20 mouse cellular contexts compared by ENCODE assay signal in genomic region chr13:77489938-77490651, GRCm38 (mm10).
DNase-seq lines count a peak whose midpoint lies in the region; ATAC-seq and TF ChIP-seq lines count a peak whose summit lies in the region.
"Had no signal": no experiment of that assay in that cellular context is flagged by ENCODE, and none has a peak within 500 bp of the region (broad histone marks: within the 10 kb centered on the region; RNA-seq: fewer than 3 reads in every experiment).

No protein-coding gene starts in this region.

- no peak overlapping the region for H3K9ac ChIP-seq in midbrain, postnatal 0 days (replicated peaks; ENCODE audit: low read length, poor library complexity, severe bottlenecking)
- H3K9ac ChIP-seq in midbrain, embryonic 15.5 days, result no peak overlapping the region
- no peak overlapping the region for H3K9ac ChIP-seq in forebrain, embryonic 16.5 days (replicated peaks; ENCODE audit: low read depth, low read length)
- H3K9ac ChIP-seq in hindbrain, embryonic 14.5 days, result no peak overlapping the region
- H3K9ac ChIP-seq: embryonic facial prominence, embryonic 12.5 days; heart, embryonic 15.5 days had no signal

- no peak overlapping the region for H3K4me3 ChIP-seq in midbrain, postnatal 0 days (ENCODE audit: low read depth, low read length)
- H3K4me3 ChIP-seq in midbrain, embryonic 15.5 days, result no peak overlapping the region
- no peak overlapping the region for H3K4me3 ChIP-seq in forebrain, embryonic 16.5 days (replicated peaks; ENCODE audit: low read length)
- H3K4me3 ChIP-seq in hindbrain, embryonic 14.5 days (replicated peaks; ENCODE audit: low read length), result no peak overlapping the region
- H3K4me3 ChIP-seq in heart, embryonic 10.5 days, result no peak overlapping the region
- H3K4me3 ChIP-seq: embryonic facial prominence, embryonic 12.5 days; heart, embryonic 15.5 days had no signal

- no peaks in the 10 kb centered on the region for H3K36me3 ChIP-seq in midbrain, postnatal 0 days (ENCODE audit: insufficient read depth, low read length)
- H3K36me3 ChIP-seq in midbrain, embryonic 15.5 days (replicated peaks), result no peaks in the 10 kb centered on the region
- no peaks in the 10 kb centered on the region for H3K36me3 ChIP-seq in forebrain, embryonic 16.5 days (ENCODE audit: control insufficient read depth, insufficient read depth)
- no peaks in the 10 kb centered on the region for H3K36me3 ChIP-seq in hindbrain, embryonic 14.5 days (replicated peaks; ENCODE audit: control insufficient read depth, insufficient read depth)
- H3K36me3 ChIP-seq in heart, embryonic 10.5 days, result no peaks in the 10 kb centered on the region
- H3K36me3 ChIP-seq: embryonic facial prominence, embryonic 12.5 days; heart, embryonic 15.5 days had no signal

- TF ChIP-seq CTCF in midbrain, postnatal 0 days (IDR thresholded peaks at IDR 0.05), result no peak

- no peaks in the 10 kb centered on the region for H3K27me3 ChIP-seq in midbrain, postnatal 0 days (ENCODE audit: insufficient read depth, low read length)
- no peaks in the 10 kb centered on the region for H3K27me3 ChIP-seq in midbrain, embryonic 15.5 days (replicated peaks)
- H3K27me3 ChIP-seq in forebrain, embryonic 16.5 days (replicated peaks; ENCODE audit: control insufficient read depth, insufficient read depth, low read length), result no peaks in the 10 kb centered on the region
- no peaks in the 10 kb centered on the region for H3K27me3 ChIP-seq in hindbrain, embryonic 14.5 days (ENCODE audit: control insufficient read depth, insufficient read depth, low read length)
- no peaks in the 10 kb centered on the region for H3K27me3 ChIP-seq in heart, embryonic 10.5 days (ENCODE audit: insufficient read depth, poor library complexity, severe bottlenecking)
- H3K27me3 ChIP-seq: embryonic facial prominence, embryonic 12.5 days; heart, embryonic 15.5 days had no signal

- no peaks in the 10 kb centered on the region for H3K4me1 ChIP-seq in midbrain, postnatal 0 days (ENCODE audit: insufficient read depth, low read length)
- H3K4me1 ChIP-seq in midbrain, embryonic 15.5 days, result no peaks in the 10 kb centered on the region
- peaks cover 9% of the 10 kb centered on the region for H3K4me1 ChIP-seq in forebrain, embryonic 16.5 days (replicated peaks; ENCODE audit: control insufficient read depth, insufficient read depth, low read length)
- H3K4me1 ChIP-seq in hindbrain, embryonic 14.5 days (replicated peaks; ENCODE audit: control insufficient read depth, insufficient read depth, low read length), result peaks cover 5% of the 10 kb centered on the region; the same call in 1 of the 2 replicates
- no peaks in the 10 kb centered on the region for H3K4me1 ChIP-seq in heart, embryonic 10.5 days
- H3K4me1 ChIP-seq: embryonic facial prominence, embryonic 12.5 days; heart, embryonic 15.5 days had no signal

- peak; percentile 9 for DNase-seq in midbrain, postnatal 0 days (ENCODE audit: low spot score)
- DNase-seq in hindbrain, embryonic 14.5 days (ENCODE audit: low spot score), result peak; percentile 43
- DNase-seq in lung, postnatal 36 days, result no peak
- DNase-seq in heart, embryonic 10.5 days (ENCODE audit: low spot score), result no peak
- no peak for DNase-seq in thymus, postnatal 0 days (ENCODE audit: low spot score)
- DNase-seq: adrenal gland, adult 2 months; adrenal gland, postnatal 25 days; cerebellum, adult 2 months; cerebellum, postnatal 10 days; gastrocnemius, postnatal 10 days; heart, adult 18-20 months; heart, postnatal 14 days; kidney, adult 8-10 months had no signal

- ATAC-seq in midbrain, postnatal 0 days (ENCODE audit: low FRiP score), result no peak
- ATAC-seq in midbrain, embryonic 15.5 days (replicated peaks), result no peak
- peak; percentile 88 for ATAC-seq in forebrain, embryonic 16.5 days
- 0 out of 2 replicates have a peak, but pooled peaks have one; percentile 31 for ATAC-seq in hindbrain, embryonic 14.5 days (ENCODE audit: low FRiP score)
- ATAC-seq: inflammation-experienced regulatory T-cells, adult 6 months; intestine, postnatal 0 days had no signal

- 37% methylated on average over 3 of the region's 3 CpGs for whole genome bisulfite sequencing in midbrain, postnatal 0 days
- WGBS in midbrain, embryonic 15.5 days, result 46% methylated on average over 3 of the region's 3 CpGs
- 18% methylated on average over 3 of the region's 3 CpGs for WGBS in forebrain, embryonic 16.5 days
- WGBS in hindbrain, embryonic 14.5 days, result 25% methylated on average over 3 of the region's 3 CpGs
- WGBS in heart, embryonic 10.5 days, result 77% methylated on average over 3 of the region's 3 CpGs

- no peak overlapping the region for H3K4me2 ChIP-seq in midbrain, postnatal 0 days (ENCODE audit: low read depth, low read length, poor library complexity, severe bottlenecking)
- no peak overlapping the region for H3K4me2 ChIP-seq in midbrain, embryonic 15.5 days
- no peak overlapping the region for H3K4me2 ChIP-seq in forebrain, embryonic 16.5 days (ENCODE audit: low read length)
- no peak overlapping the region for H3K4me2 ChIP-seq in hindbrain, embryonic 14.5 days (replicated peaks)
- H3K4me2 ChIP-seq: embryonic facial prominence, embryonic 12.5 days; heart, embryonic 11.5 days; heart, embryonic 15.5 days had no signal

- no peak overlapping the region for H3K27ac ChIP-seq in midbrain, postnatal 0 days (ENCODE audit: low read depth, low read length)
- no peak overlapping the region for H3K27ac ChIP-seq in midbrain, embryonic 15.5 days
- no peak overlapping the region for H3K27ac ChIP-seq in forebrain, embryonic 16.5 days (ENCODE audit: low read length)
- no peak overlapping the region for H3K27ac ChIP-seq in hindbrain, embryonic 14.5 days
- no peak overlapping the region for H3K27ac ChIP-seq in heart, embryonic 10.5 days
- H3K27ac ChIP-seq: embryonic facial prominence, embryonic 12.5 days; heart, embryonic 15.5 days had no signal

- no peaks in the 10 kb centered on the region for H3K9me3 ChIP-seq in midbrain, postnatal 0 days (ENCODE audit: low read length)
- H3K9me3 ChIP-seq in midbrain, embryonic 15.5 days, result no peaks in the 10 kb centered on the region
- H3K9me3 ChIP-seq in forebrain, embryonic 16.5 days (ENCODE audit: control insufficient read depth, low read length), result no peaks in the 10 kb centered on the region
- H3K9me3 ChIP-seq in hindbrain, embryonic 14.5 days (ENCODE audit: control insufficient read depth, low read length), result no peaks in the 10 kb centered on the region
- no peaks in the 10 kb centered on the region for H3K9me3 ChIP-seq in heart, embryonic 10.5 days
- H3K9me3 ChIP-seq: embryonic facial prominence, embryonic 12.5 days; heart, embryonic 15.5 days had no signal

Comparison
In these comparisons a context has a peak if more than half of its experiments do, and no peak if none do; other contexts are left out.
1. ATAC-seq: peak in forebrain, embryonic 16.5 days (single experiment) and hindbrain, embryonic 14.5 days (single experiment); none in midbrain, postnatal 0 days (single experiment) and midbrain, embryonic 15.5 days (single experiment).
2. DNase-seq: peak in midbrain, postnatal 0 days (single experiment) and hindbrain, embryonic 14.5 days (single experiment); none in lung, postnatal 36 days (single experiment), heart, embryonic 10.5 days (single experiment) and thymus, postnatal 0 days (single experiment).